Mouse (Mus musculus): ENCODE results near the gene Myrfl.

DNA sequence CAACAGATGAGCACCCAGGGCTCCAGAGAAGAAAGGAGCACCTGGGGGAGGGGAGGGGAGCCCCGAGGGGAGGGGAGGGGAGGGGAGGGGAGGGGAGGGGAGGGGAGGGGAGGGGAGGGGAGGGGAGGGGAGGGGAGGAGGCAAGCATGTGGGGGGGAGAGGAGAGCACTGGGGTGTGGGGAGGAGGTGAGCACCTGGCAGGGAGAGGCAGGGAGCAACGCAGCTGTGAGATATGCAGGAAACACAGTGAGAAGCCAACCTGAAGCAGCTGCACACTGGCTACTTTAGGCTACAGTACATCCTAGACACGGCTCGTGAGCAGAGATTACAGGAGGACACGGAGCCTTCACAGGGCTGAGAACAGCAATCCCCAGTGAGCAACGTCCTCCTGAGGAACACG is 34.2 kb upstream of the Myrfl start:
- TF ChIP-seq POLR2A (IDR thresholded peaks at IDR 0.05; ENCODE audit: borderline replicate concordance, low read depth, low read length) (no peak), CTCF (IDR thresholded peaks at IDR 0.05; ENCODE audit: low read depth, low read length) (no peak)

Data from bone marrow macrophage, adult 2 months (primary cell).